Mouse (Mus musculus) embryonic fibroblast, embryonic 13.5 days (primary cell): ENCODE results near the gene Plbd2. TPM values are rescaled to one million over a fixed set of nuclear protein-coding genes. Genes with fewer than 3 reads are reported as not detected.

Experiments
- H3K27ac ChIP-seq: 2 replicates; pipeline ENCODE4 v1.5.1; 2012; ENCODE audit warnings: low read length, control low read depth, inconsistent platforms; ENCODE audit not compliant: insufficient read depth
- H3K4me1 ChIP-seq: 2 replicates; pipeline ENCODE4 v1.6.1; 2011; ENCODE audit warnings: low read length; ENCODE audit not compliant: control insufficient read depth, insufficient read depth
- H3K4me3 ChIP-seq: 2 replicates; pipeline ENCODE4 v1.5.1; 2011; ENCODE audit warnings: mild to moderate bottlenecking, control low read depth, low read length; ENCODE audit not compliant: insufficient read depth
- CTCF ChIP-seq: IDR thresholded peaks from 2 replicates; pipeline ENCODE4 v1.5.1; 2011; ENCODE audit warnings: mild to moderate bottlenecking, control low read depth, low read length, moderate library complexity, borderline replicate concordance; ENCODE audit not compliant: insufficient read depth
- POLR2A ChIP-seq: IDR thresholded peaks from 2 replicates; pipeline ENCODE4 v1.6.1; 2011; ENCODE audit warnings: low read depth, mild to moderate bottlenecking, control low read depth, low read length, moderate library complexity
- polyA plus RNA-seq: library from polyadenylated mRNA; stranded (reverse); fragments of >200 nt; gene quantifications from 2 replicates; pipeline ENCODE4 v1.2.4, GENCODE M21; 2011; ENCODE audit warnings: low read depth; ENCODE audit not compliant: missing spikeins, insufficient read length

Gene Plbd2
- 41.4 and 50.2 TPM in 2 replicates for polyA plus RNA-seq

GRCm38 (mm10) chr5:120503144-120503795 is at the start of gene Plbd2:
Gene Plbd2, minus strand, starts transcription at chr5:120503625.
- Histone ChIP-seq H3K4me3 (peak within 1 kb of the TSS; percentile 67), H3K27ac (no peak within 1 kb of the TSS), H3K4me1 (no peaks in the 10 kb centered on the region)
- peak; percentile 83 for TF ChIP-seq POLR2A
- no peak for TF ChIP-seq CTCF

- no peaks in the 10 kb centered on the region for H3K4me1 ChIP-seq
- no peak for TF ChIP-seq CTCF
- TF ChIP-seq POLR2A, result no peak
- H3K4me3 ChIP-seq, result no peak overlapping the region
- no peak overlapping the region for H3K27ac ChIP-seq
Observed at GRCm38 (mm10) chr5:120550673-120551072, 47.2 kb upstream of the Plbd2 start.

- no peak overlapping the region for H3K4me3 ChIP-seq
- TF ChIP-seq CTCF (no peak), POLR2A (no peak)
- H3K4me1 ChIP-seq, result no peaks in the 10 kb centered on the region
- no peak overlapping the region for H3K27ac ChIP-seq
Observed at GRCm38 (mm10) chr5:120550137-120550536, 46.7 kb upstream of the Plbd2 start.

- no peak overlapping the region for H3K27ac ChIP-seq
- TF ChIP-seq CTCF, result no peak
- no peak for TF ChIP-seq POLR2A
- no peak overlapping the region for H3K4me3 ChIP-seq
- no peaks in the 10 kb centered on the region for H3K4me1 ChIP-seq
Observed at GRCm38 (mm10) chr5:120548236-120548850, 44.9 kb upstream of the Plbd2 start.

- Histone ChIP-seq H3K27ac (no peak overlapping the region), H3K4me1 (no peaks in the 10 kb centered on the region), H3K4me3 (no peak overlapping the region)
- no peak for TF ChIP-seq POLR2A
- no peak for TF ChIP-seq CTCF
Observed at GRCm38 (mm10) chr5:120536632-120537031, 33.2 kb upstream of the Plbd2 start.

GRCm38 (mm10) chr5:120536046-120536445 is 32.6 kb upstream of the Plbd2 start:
- Histone ChIP-seq H3K27ac (no peak overlapping the region), H3K4me3 (no peak overlapping the region), H3K4me1 (no peaks in the 10 kb centered on the region)
- TF ChIP-seq POLR2A, result no peak
- no peak for TF ChIP-seq CTCF

- TF ChIP-seq CTCF, result no peak
- no peak for TF ChIP-seq POLR2A
Observed at GRCm38 (mm10) chr5:120534686-120535075, 31.3 kb upstream of the Plbd2 start.

GRCm38 (mm10) chr5:120534071-120534685 is 30.8 kb upstream of the Plbd2 start:
- Histone ChIP-seq H3K4me1 (no peaks in the 10 kb centered on the region), H3K27ac (no peak overlapping the region), H3K4me3 (no peak overlapping the region)
- TF ChIP-seq POLR2A (no peak), CTCF (no peak)

More at GRCm38 (mm10) chr5:120534686-120535075, 31.3 kb upstream of the Plbd2 start:
- H3K4me3 ChIP-seq, result no peak overlapping the region
- no peaks in the 10 kb centered on the region for H3K4me1 ChIP-seq
- no peak overlapping the region for H3K27ac ChIP-seq

- Histone ChIP-seq H3K4me3 (no peak overlapping the region), H3K4me1 (no peaks in the 10 kb centered on the region), H3K27ac (no peak overlapping the region)
- TF ChIP-seq CTCF (no peak), POLR2A (no peak)
Observed at GRCm38 (mm10) chr5:120531631-120532030, 28.2 kb upstream of the Plbd2 start.

GRCm38 (mm10) chr5:120527296-120527964 is 24.0 kb upstream of the Plbd2 start:
- no peak overlapping the region for H3K27ac ChIP-seq
- H3K4me1 ChIP-seq, result no peaks in the 10 kb centered on the region
- H3K4me3 ChIP-seq, result no peak overlapping the region
- TF ChIP-seq POLR2A (no peak), CTCF (no peak)
